Mouse (Mus musculus): ENCODE data around the gene Nelfe. TPM values are rescaled to one million over a fixed set of nuclear protein-coding genes. Genes with fewer than 3 reads are reported as not detected.

The Nelfe gene
- polyA plus RNA-seq, 1 experiment = 173 TPM

GRCm38 (mm10) chr17:34894801-34895530, 44.8 kb downstream of the Nelfe start:
- Histone ChIP-seq H3K27me3 (ENCODE audit: control insufficient read depth, insufficient read depth, low read length) (no peaks in the 10 kb centered on the region), H3K36me3 (ENCODE audit: control insufficient read depth, insufficient read depth, low read length) (no peaks in the 10 kb centered on the region), H3K4me3 (ENCODE audit: control insufficient read depth, low read depth, low read length) (peak overlapping the region; percentile 71), H3K27ac (ENCODE audit: control insufficient read depth, insufficient read depth, low read depth, low read length) (peak overlapping the region; percentile 47), H3K4me1 (ENCODE audit: control insufficient read depth, insufficient read depth, low read length) (peaks cover 26% of the 10 kb centered on the region)
- TF ChIP-seq CTCF (IDR thresholded peaks at IDR 0.05; ENCODE audit: control insufficient read depth, insufficient read depth, insufficient replicate concordance, low read depth, low read length) (no peak), POLR2A (IDR thresholded peaks at IDR 0.05; ENCODE audit: control insufficient read depth, low read depth, low read length) (no peak)

GRCm38 (mm10) chr17:34895724-34896123, 45.5 kb downstream of the Nelfe start:
- TF ChIP-seq POLR2A (IDR thresholded peaks at IDR 0.05; ENCODE audit: control insufficient read depth, low read depth, low read length) (no peak), CTCF (IDR thresholded peaks at IDR 0.05; ENCODE audit: control insufficient read depth, insufficient read depth, insufficient replicate concordance, low read depth, low read length) (no peak)
- no peaks in the 10 kb centered on the region for H3K36me3 ChIP-seq (ENCODE audit: control insufficient read depth, insufficient read depth, low read length)
- peaks cover 26% of the 10 kb centered on the region for H3K4me1 ChIP-seq (ENCODE audit: control insufficient read depth, insufficient read depth, low read length)
- no peaks in the 10 kb centered on the region for H3K27me3 ChIP-seq (ENCODE audit: control insufficient read depth, insufficient read depth, low read length)
- no peak overlapping the region; the same call in 1 of the 2 replicates for H3K4me3 ChIP-seq (ENCODE audit: control insufficient read depth, low read depth, low read length)
- no peak overlapping the region for H3K27ac ChIP-seq (ENCODE audit: control insufficient read depth, insufficient read depth, low read depth, low read length)

GRCm38 (mm10) chr17:34896366-34896765, 46.2 kb downstream of the Nelfe start:
- peaks cover 26% of the 10 kb centered on the region for H3K4me1 ChIP-seq (ENCODE audit: control insufficient read depth, insufficient read depth, low read length)

GRCm38 (mm10) chr17:34897373-34898159, 47.4 kb downstream of the Nelfe start:
- Histone ChIP-seq H3K4me1 (ENCODE audit: control insufficient read depth, insufficient read depth, low read length) (peaks cover 26% of the 10 kb centered on the region), H3K27ac (ENCODE audit: control insufficient read depth, insufficient read depth, low read depth, low read length) (peak overlapping the region; percentile 90), H3K27me3 (ENCODE audit: control insufficient read depth, insufficient read depth, low read length) (no peaks in the 10 kb centered on the region), H3K36me3 (ENCODE audit: control insufficient read depth, insufficient read depth, low read length) (no peaks in the 10 kb centered on the region), H3K4me3 (ENCODE audit: control insufficient read depth, low read depth, low read length) (peak overlapping the region; percentile 80)
- no peak for TF ChIP-seq CTCF (IDR thresholded peaks at IDR 0.05; ENCODE audit: control insufficient read depth, insufficient read depth, insufficient replicate concordance, low read depth, low read length)
- no peak for TF ChIP-seq POLR2A (IDR thresholded peaks at IDR 0.05; ENCODE audit: control insufficient read depth, low read depth, low read length)

More at GRCm38 (mm10) chr17:34896366-34896765, 46.2 kb downstream of the Nelfe start:
- no peaks in the 10 kb centered on the region for H3K27me3 ChIP-seq (ENCODE audit: control insufficient read depth, insufficient read depth, low read length)
- no peak overlapping the region for H3K27ac ChIP-seq (ENCODE audit: control insufficient read depth, insufficient read depth, low read depth, low read length)
- TF ChIP-seq CTCF (IDR thresholded peaks at IDR 0.05; ENCODE audit: control insufficient read depth, insufficient read depth, insufficient replicate concordance, low read depth, low read length) (no peak), POLR2A (IDR thresholded peaks at IDR 0.05; ENCODE audit: control insufficient read depth, low read depth, low read length) (no peak)
- no peaks in the 10 kb centered on the region for H3K36me3 ChIP-seq (ENCODE audit: control insufficient read depth, insufficient read depth, low read length)
- no peak overlapping the region for H3K4me3 ChIP-seq (ENCODE audit: control insufficient read depth, low read depth, low read length)

- H3K27ac ChIP-seq (ENCODE audit: control insufficient read depth, insufficient read depth, low read depth, low read length) = peak within 1 kb of the TSS; percentile 90
- TF ChIP-seq CTCF (IDR thresholded peaks at IDR 0.05; ENCODE audit: control insufficient read depth, insufficient read depth, insufficient replicate concordance, low read depth, low read length) = no peak
- peak; percentile 52 for TF ChIP-seq POLR2A (IDR thresholded peaks at IDR 0.05; ENCODE audit: control insufficient read depth, low read depth, low read length)
- H3K27me3 ChIP-seq (ENCODE audit: control insufficient read depth, insufficient read depth, low read length) = no peaks in the 10 kb centered on the region
- peaks cover 3% of the 10 kb centered on the region; the same call in 1 of the 2 replicates for H3K36me3 ChIP-seq (ENCODE audit: control insufficient read depth, insufficient read depth, low read length)
- H3K4me1 ChIP-seq (ENCODE audit: control insufficient read depth, insufficient read depth, low read length) = peaks cover 23% of the 10 kb centered on the region
- H3K4me3 ChIP-seq (ENCODE audit: control insufficient read depth, low read depth, low read length) = peak within 1 kb of the TSS; percentile 91
Measured at GRCm38 (mm10) chr17:34898160-34898586, 48.0 kb downstream of the Nelfe start, which contains the start of the genes C2 and Ehmt2. Gene C2, minus strand, starts transcription at chr17:34898265. Gene Ehmt2, plus strand, starts transcription at chr17:34898469.

- H3K27ac ChIP-seq (ENCODE audit: control insufficient read depth, insufficient read depth, low read depth, low read length) = no peak overlapping the region
- no peaks in the 10 kb centered on the region for H3K27me3 ChIP-seq (ENCODE audit: control insufficient read depth, insufficient read depth, low read length)
- H3K4me1 ChIP-seq (ENCODE audit: control insufficient read depth, insufficient read depth, low read length) = peaks cover 19% of the 10 kb centered on the region
- peaks cover 3% of the 10 kb centered on the region; the same call in 1 of the 2 replicates for H3K36me3 ChIP-seq (ENCODE audit: control insufficient read depth, insufficient read depth, low read length)
- peak overlapping the region; percentile 91 for H3K4me3 ChIP-seq (ENCODE audit: control insufficient read depth, low read depth, low read length)
- TF ChIP-seq CTCF (IDR thresholded peaks at IDR 0.05; ENCODE audit: control insufficient read depth, insufficient read depth, insufficient replicate concordance, low read depth, low read length) (no peak), POLR2A (IDR thresholded peaks at IDR 0.05; ENCODE audit: control insufficient read depth, low read depth, low read length) (no peak)
Measured at GRCm38 (mm10) chr17:34898706-34899052, 48.5 kb downstream of the Nelfe start.
